18 mouse cellular contexts compared by ENCODE assay signal in genomic region chr2:146117915-146118403, GRCm38 (mm10).
DNase-seq lines count a peak whose midpoint lies in the region; ATAC-seq and TF ChIP-seq lines count a peak whose summit lies in the region.
"Had no signal": no experiment of that assay in that cellular context is flagged by ENCODE, and none has a peak within 500 bp of the region (broad histone marks: within the 10 kb centered on the region; RNA-seq: fewer than 3 reads in every experiment).

No protein-coding gene starts in this region.

- no peaks in the 10 kb centered on the region for H3K9me3 ChIP-seq in intestine, embryonic 15.5 days
- no peaks in the 10 kb centered on the region for H3K9me3 ChIP-seq in intestine, postnatal 0 days (ENCODE audit: control insufficient read depth)
- H3K9me3 ChIP-seq in midbrain, embryonic 11.5 days (ENCODE audit: control insufficient read depth, low read length) = no peaks in the 10 kb centered on the region
- H3K9me3 ChIP-seq in midbrain, embryonic 14.5 days (ENCODE audit: control insufficient read depth, low read length) = no peaks in the 10 kb centered on the region
- H3K9me3 ChIP-seq: limb, embryonic 12.5 days had no signal

- no peak overlapping the region for H3K4me3 ChIP-seq in intestine, embryonic 15.5 days (replicated peaks)
- H3K4me3 ChIP-seq in intestine, postnatal 0 days (ENCODE audit: low read depth, low read length) = no peak overlapping the region
- no peak overlapping the region for H3K4me3 ChIP-seq in midbrain, embryonic 11.5 days (ENCODE audit: low read depth, low read length)
- no peak overlapping the region for H3K4me3 ChIP-seq in midbrain, embryonic 14.5 days (replicated peaks; ENCODE audit: low read depth, low read length)
- H3K4me3 ChIP-seq: limb, embryonic 12.5 days had no signal

- H3K36me3 ChIP-seq in intestine, embryonic 15.5 days = no peaks in the 10 kb centered on the region
- no peaks in the 10 kb centered on the region for H3K36me3 ChIP-seq in intestine, postnatal 0 days (ENCODE audit: control insufficient read depth, insufficient read depth)
- no peaks in the 10 kb centered on the region for H3K36me3 ChIP-seq in midbrain, embryonic 11.5 days (ENCODE audit: control insufficient read depth, insufficient read depth, low read length)
- no peaks in the 10 kb centered on the region for H3K36me3 ChIP-seq in midbrain, embryonic 14.5 days (ENCODE audit: control insufficient read depth, insufficient read depth, low read length)
- H3K36me3 ChIP-seq: G1E; limb, embryonic 12.5 days had no signal

- no peak overlapping the region for H3K9ac ChIP-seq in intestine, embryonic 15.5 days
- H3K9ac ChIP-seq in intestine, postnatal 0 days (ENCODE audit: low read depth, low read length) = no peak overlapping the region
- H3K9ac ChIP-seq in midbrain, embryonic 11.5 days (ENCODE audit: low read length) = no peak overlapping the region
- H3K9ac ChIP-seq in midbrain, embryonic 14.5 days (replicated peaks; ENCODE audit: low read length) = no peak overlapping the region
- H3K9ac ChIP-seq: limb, embryonic 12.5 days had no signal

- WGBS in intestine, embryonic 15.5 days = 46% methylated on average over 3 of the region's 3 CpGs
- 61% methylated on average over 3 of the region's 3 CpGs for WGBS in intestine, postnatal 0 days
- 26% methylated on average over 3 of the region's 3 CpGs for WGBS in midbrain, embryonic 11.5 days
- WGBS in midbrain, embryonic 14.5 days = 20% methylated on average over 3 of the region's 3 CpGs

- H3K27ac ChIP-seq in intestine, embryonic 15.5 days = no peak overlapping the region
- H3K27ac ChIP-seq in intestine, postnatal 0 days (ENCODE audit: low read depth, low read length) = no peak overlapping the region
- H3K27ac ChIP-seq in midbrain, embryonic 11.5 days (ENCODE audit: low read depth, low read length) = no peak overlapping the region; the same call in 1 of the 2 replicates
- H3K27ac ChIP-seq in midbrain, embryonic 14.5 days (replicated peaks; ENCODE audit: low read depth, low read length) = no peak overlapping the region
- H3K27ac ChIP-seq: limb, embryonic 12.5 days had no signal

- DNase-seq in midbrain, embryonic 11.5 days (ENCODE audit: low spot score, missing footprints) = no peak
- no peak for DNase-seq in midbrain, embryonic 14.5 days
- peak; percentile 69 for DNase-seq in embryo, embryonic 9.5 days (ENCODE audit: extremely low spot score)
- peak; percentile 54 for DNase-seq in mesoderm, embryonic 11.5 days (ENCODE audit: low read depth, low spot score)
- DNase-seq in cerebellum, adult 18-20 months = no peak
- DNase-seq: adrenal gland, adult 8-10 months; cerebellum, adult 9-10 months; gastrocnemius, postnatal 10 days; heart, postnatal 10 days; lung, postnatal 36 days; right cerebral cortex, adult 18-20 months; thymus, postnatal 4 days had no signal

- H3K4me1 ChIP-seq in intestine, embryonic 15.5 days (replicated peaks) = no peaks in the 10 kb centered on the region
- no peaks in the 10 kb centered on the region for H3K4me1 ChIP-seq in intestine, postnatal 0 days (replicated peaks; ENCODE audit: control insufficient read depth, insufficient read depth, low read length)
- H3K4me1 ChIP-seq in midbrain, embryonic 11.5 days (ENCODE audit: control insufficient read depth, insufficient read depth, low read length) = peaks cover 9% of the 10 kb centered on the region
- peaks cover 7% of the 10 kb centered on the region; the same call in 1 of the 2 replicates for H3K4me1 ChIP-seq in midbrain, embryonic 14.5 days (ENCODE audit: control insufficient read depth, insufficient read depth, low read length)

- ATAC-seq in intestine, embryonic 15.5 days = peak; percentile 34; the same call in 1 of the 2 replicates
- no peak for ATAC-seq in intestine, postnatal 0 days
- peak; percentile 73 for ATAC-seq in midbrain, embryonic 11.5 days (ENCODE audit: low FRiP score)
- ATAC-seq in midbrain, embryonic 14.5 days (ENCODE audit: low FRiP score, low TSS enrichment) = no peak
- no peak for ATAC-seq in megakaryocyte-erythroid progenitor cell, adult 5-6 weeks (replicated peaks; ENCODE audit: low FRiP score, low TSS enrichment, poor library complexity, severe bottlenecking)
- ATAC-seq: inflammation-experienced regulatory T-cells, adult 6 months had no signal

- TF ChIP-seq CTCF in intestine, postnatal 0 days (IDR thresholded peaks at IDR 0.05; ENCODE audit: low read depth) = no peak

- no peaks in the 10 kb centered on the region for H3K27me3 ChIP-seq in intestine, embryonic 15.5 days (replicated peaks)
- no peaks in the 10 kb centered on the region for H3K27me3 ChIP-seq in intestine, postnatal 0 days (replicated peaks; ENCODE audit: control insufficient read depth, insufficient read depth, low read length)
- no peaks in the 10 kb centered on the region for H3K27me3 ChIP-seq in midbrain, embryonic 11.5 days (ENCODE audit: control insufficient read depth, insufficient read depth, low read length)
- H3K27me3 ChIP-seq in midbrain, embryonic 14.5 days (ENCODE audit: control insufficient read depth, insufficient read depth, low read length) = no peaks in the 10 kb centered on the region

- H3K4me2 ChIP-seq in intestine, embryonic 15.5 days (replicated peaks) = no peak overlapping the region
- no peak overlapping the region for H3K4me2 ChIP-seq in intestine, postnatal 0 days (replicated peaks; ENCODE audit: low read depth)
- no peak overlapping the region for H3K4me2 ChIP-seq in midbrain, embryonic 11.5 days
- no peak overlapping the region for H3K4me2 ChIP-seq in midbrain, embryonic 14.5 days (ENCODE audit: low read length)
- H3K4me2 ChIP-seq: limb, embryonic 12.5 days had no signal

Comparison
In these comparisons a context has a peak if more than half of its experiments do, and no peak if none do; other contexts are left out.
1. ATAC-seq: peak in intestine, embryonic 15.5 days (single experiment) and midbrain, embryonic 11.5 days (single experiment); none in intestine, postnatal 0 days (single experiment), midbrain, embryonic 14.5 days (single experiment) and megakaryocyte-erythroid progenitor cell, adult 5-6 weeks (single experiment).
2. DNase-seq: peak in embryo, embryonic 9.5 days (single experiment) and mesoderm, embryonic 11.5 days (single experiment); none in midbrain, embryonic 11.5 days (single experiment), midbrain, embryonic 14.5 days (single experiment) and cerebellum, adult 18-20 months (0 of 2).